Mouse (Mus musculus): ENCODE measurements around the gene Sox21.

Gene Sox21

GRCm38 (mm10) chr14:118236886-118237289, at the start of gene Sox21:
TSS of gene Sox21 (minus strand) at chr14:118237030.
- DNase-seq: peak; percentile 9

GRCm38 (mm10) chr14:118286096-118286495, 49.3 kb upstream of the Sox21 start:
- no peak for DNase-seq

GRCm38 (mm10) chr14:118282917-118283316, 46.1 kb upstream of the Sox21 start:
- DNase-seq: no peak

GRCm38 (mm10) chr14:118282272-118282671, 45.4 kb upstream of the Sox21 start:
- no peak for DNase-seq

- no peak for DNase-seq
Measured at GRCm38 (mm10) chr14:118277704-118278498, 41.1 kb upstream of the Sox21 start.

GRCm38 (mm10) chr14:118272594-118273555, 36.0 kb upstream of the Sox21 start:
- no peak for DNase-seq

GRCm38 (mm10) chr14:118268849-118269248, 32.0 kb upstream of the Sox21 start:
- DNase-seq: no peak

GRCm38 (mm10) chr14:118266660-118267059, 29.8 kb upstream of the Sox21 start, which contains the start of gene Gm9376:
TSS of gene Gm9376 (plus strand) at chr14:118266960.
- DNase-seq: no peak

- no peak for DNase-seq
Measured at GRCm38 (mm10) chr14:118253381-118253780, 16.6 kb upstream of the Sox21 start.

- no peak for DNase-seq
Measured at GRCm38 (mm10) chr14:118241416-118241815, 4.6 kb upstream of the Sox21 start.

- DNase-seq: no peak
Measured at GRCm38 (mm10) chr14:118239351-118239750, 2.5 kb upstream of the Sox21 start.

- DNase-seq: no peak
Measured at GRCm38 (mm10) chr14:118237786-118238185, 956 bp upstream of the Sox21 start.

GRCm38 (mm10) chr14:118235973-118236885, 601 bp downstream of the Sox21 start:
- DNase-seq: no peak

- DNase-seq: no peak
Measured at GRCm38 (mm10) chr14:118235361-118235972, 1.4 kb downstream of the Sox21 start.

- no peak for DNase-seq
Measured at GRCm38 (mm10) chr14:118234541-118235210, 2.2 kb downstream of the Sox21 start.

- DNase-seq: no peak
Measured at GRCm38 (mm10) chr14:118233786-118234540, 2.9 kb downstream of the Sox21 start.

- DNase-seq: no peak
Measured at GRCm38 (mm10) chr14:118232381-118232970, 4.4 kb downstream of the Sox21 start.

- DNase-seq: no peak
Measured at GRCm38 (mm10) chr14:118226471-118227155, 10.2 kb downstream of the Sox21 start.

GRCm38 (mm10) chr14:118225911-118226310, 10.9 kb downstream of the Sox21 start:
- no peak for DNase-seq
